Mouse (Mus musculus) lung, postnatal 0 days (tissue): ENCODE data around the gene Traf7.

Source experiments
- CTCF ChIP-seq: IDR thresholded peaks from 2 replicates; pipeline ENCODE4 v1.5.1; 2016; ENCODE audit warnings: antibody characterized with exemption, mild to moderate bottlenecking
- EP300 ChIP-seq: IDR thresholded peaks from 2 replicates; pipeline ENCODE4 v1.6.1; 2016; ENCODE audit warnings: antibody characterized with exemption, mild to moderate bottlenecking, control low read depth

DNA sequence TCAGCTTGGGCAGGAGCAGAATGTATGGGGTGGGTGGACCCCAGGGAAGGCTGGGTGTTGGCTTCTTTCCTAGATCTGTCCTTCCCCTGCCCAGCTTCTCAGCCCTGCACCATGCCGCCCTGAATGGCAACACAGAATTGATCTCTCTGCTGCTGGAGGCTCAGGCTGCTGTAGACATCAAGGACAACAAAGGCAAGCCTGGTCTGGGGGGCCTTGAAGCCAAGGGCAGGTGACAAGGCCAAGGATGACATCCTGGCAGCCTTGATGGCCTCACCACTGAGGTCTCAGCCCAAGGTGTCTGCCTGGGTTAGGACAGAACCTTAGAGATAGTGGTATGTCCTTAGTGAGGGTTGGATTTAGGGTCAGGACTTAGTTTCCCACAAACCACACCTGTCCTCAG lies 31.7 kb downstream of the Traf7 start:
- TF ChIP-seq CTCF (no peak), EP300 (no peak)
